Mouse (Mus musculus): Measurements from ENCODE around the gene Olfr1009. TPM values are rescaled to one million over a fixed set of nuclear protein-coding genes. Genes with fewer than 3 reads are reported as not detected.
"Not testable (repeated sequence)": the region's sequence is repeated elsewhere in the genome, so short reads cannot be mapped to it uniquely, and the experiment has no call there.

The Olfr1009 gene
- total RNA-seq (2021) = not detected
- long read RNA-seq, experiment 1 = 0 reads
- long read RNA-seq, experiment 2 = 0 reads

DNA sequence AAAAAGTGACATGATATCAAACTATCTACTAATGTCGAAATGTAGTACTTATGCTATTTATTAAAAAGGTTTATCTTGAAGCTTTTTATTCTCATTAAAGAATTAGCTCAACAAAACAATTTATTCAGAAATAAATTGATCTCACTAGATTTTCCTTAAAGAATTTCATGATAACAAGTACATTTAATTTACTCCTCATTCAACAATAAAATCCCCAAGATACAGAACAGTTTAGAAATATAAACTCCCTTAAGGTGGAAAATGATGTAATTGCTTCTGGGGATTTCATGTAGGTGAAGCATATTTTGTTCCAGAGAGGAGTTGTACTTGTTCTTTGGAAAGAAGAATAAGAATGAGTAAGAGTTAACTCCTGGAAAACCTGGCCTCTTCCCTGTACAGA lies at the start of gene Olfr1009:
TSS of gene Olfr1009 (plus strand) at position 301 of the 400 bp plus-strand sequence.
- DNase-seq = no peak
- intact Hi-C loops (cut with DNase I) = no loop called here

- intact Hi-C loops (cut with DNase I) = no loop called here
- DNase-seq = no peak
Observed at GRCm38 (mm10) chr2:85678667-85679066, 36.6 kb upstream of the Olfr1009 start, which contains the start of gene Olfr1006. Gene Olfr1006 (minus strand): TSS chr2:85678767.

GRCm38 (mm10) chr2:85689131-85689530 lies 26.1 kb upstream of the Olfr1009 start, which contains the start of gene Olfr1008:
Gene Olfr1008 (plus strand): TSS chr2:85689431.
- no peak for DNase-seq
- intact Hi-C loops (cut with DNase I) = no loop called here

DNA sequence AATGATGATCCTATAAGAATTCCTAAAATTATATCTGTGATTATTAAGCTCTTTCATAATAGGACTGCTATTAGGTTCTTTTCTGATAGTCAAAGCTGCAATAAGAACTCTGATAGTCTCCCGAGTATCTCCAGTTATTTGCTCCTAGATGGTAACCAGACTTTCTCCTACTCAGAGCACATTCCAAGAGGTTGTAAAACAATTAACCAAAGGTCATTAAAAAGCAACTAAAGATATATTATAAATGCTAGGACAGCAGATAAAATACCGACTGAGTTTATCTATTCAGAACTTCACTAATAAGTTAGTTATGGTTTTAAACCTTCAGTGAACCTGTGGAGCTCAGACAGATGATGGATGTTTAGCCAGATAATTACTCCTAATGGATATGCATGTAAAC lies 4.5 kb upstream of the Olfr1009 start:
- intact Hi-C loops (cut with DNase I); DNase-seq: not testable (repeated sequence)

DNA sequence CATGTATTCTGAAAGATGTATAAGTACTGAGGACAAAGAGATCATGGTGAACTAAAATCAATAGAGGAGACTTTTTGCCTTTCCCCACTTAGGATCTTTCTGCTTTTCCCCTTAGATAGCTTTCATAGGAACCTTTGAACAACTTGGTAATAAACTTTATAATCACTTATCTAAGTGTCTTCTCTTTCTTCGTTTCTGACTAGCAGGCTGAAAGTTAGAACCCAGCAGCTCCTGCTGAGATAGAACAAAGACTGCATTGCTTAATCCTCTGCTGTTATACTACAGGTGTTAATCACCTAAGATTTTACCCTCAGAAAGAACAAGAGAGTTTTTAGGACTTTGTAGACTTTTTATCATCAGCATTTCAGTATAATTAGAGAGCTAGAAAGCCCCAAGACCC lies 4.1 kb upstream of the Olfr1009 start:
- intact Hi-C loops (cut with DNase I) = no loop called here
- no peak for DNase-seq

DNA sequence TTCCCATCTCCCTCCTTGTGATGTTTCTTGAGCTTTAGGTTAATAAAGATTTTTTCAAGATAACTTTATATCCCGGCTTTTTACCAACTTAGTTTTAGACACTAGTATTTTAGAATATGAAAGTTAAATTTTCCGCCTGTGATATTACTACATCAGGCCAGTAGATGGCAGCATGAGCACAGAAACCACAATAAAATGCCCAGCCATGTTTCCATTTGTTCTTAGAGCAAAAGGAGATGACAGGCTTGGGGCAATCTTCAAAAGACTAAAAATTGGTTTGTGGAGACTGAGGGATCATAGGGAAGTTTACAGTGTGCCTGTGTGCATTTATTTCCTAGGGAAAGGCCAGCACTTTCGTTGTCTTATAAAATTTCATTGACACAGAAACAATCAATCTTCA lies 10.6 kb downstream of the Olfr1009 start:
- DNase-seq = no peak
- intact Hi-C loops (cut with DNase I) = no loop called here

DNA sequence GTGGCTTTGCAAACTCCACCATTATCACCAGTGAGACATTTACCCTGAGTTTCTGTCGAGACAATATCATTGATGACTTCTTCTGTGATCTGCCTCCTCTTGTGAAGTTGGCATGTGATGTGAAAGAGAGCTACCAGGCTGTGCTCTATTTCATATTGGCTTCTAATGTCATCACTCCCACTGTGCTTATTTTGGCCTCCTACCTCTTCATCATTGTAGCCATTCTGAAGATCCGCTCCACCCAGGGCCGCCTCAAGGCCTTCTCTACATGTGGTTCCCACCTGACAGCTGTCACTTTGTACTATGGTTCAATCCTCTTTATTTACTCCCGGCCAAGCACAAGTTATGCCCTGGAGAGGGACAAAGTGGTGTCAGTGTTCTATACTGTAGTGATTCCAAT lies 38.6 kb downstream of the Olfr1009 start:
- intact Hi-C loops (cut with DNase I) = no loop called here

DNA sequence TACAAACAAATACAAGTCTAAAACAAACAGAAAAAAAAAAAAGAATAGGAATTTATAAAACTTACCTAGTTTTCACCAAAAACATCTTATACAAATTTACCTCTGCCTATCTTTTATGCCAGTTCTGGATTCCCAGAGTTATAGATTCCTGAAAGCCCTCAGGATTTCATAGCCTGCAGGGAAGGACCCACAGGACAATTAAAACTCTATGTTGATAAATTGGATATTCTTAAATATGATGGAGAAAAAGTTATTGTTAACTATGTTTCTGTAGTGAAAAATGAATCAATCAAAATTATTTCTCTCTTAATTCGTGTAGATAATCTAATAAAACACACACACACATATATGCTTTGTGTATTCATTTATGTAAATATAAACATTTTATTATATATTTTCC lies 47.4 kb downstream of the Olfr1009 start, which contains the start of gene Olfr1012:
TSS of gene Olfr1012 (minus strand) at position 101 of the 400 bp plus-strand sequence.
- intact Hi-C loops (cut with DNase I) = no loop called here
- no peak for DNase-seq

More for the DNA sequence above, 38.6 kb downstream of the Olfr1009 start:
- DNase-seq = no peak

DNA sequence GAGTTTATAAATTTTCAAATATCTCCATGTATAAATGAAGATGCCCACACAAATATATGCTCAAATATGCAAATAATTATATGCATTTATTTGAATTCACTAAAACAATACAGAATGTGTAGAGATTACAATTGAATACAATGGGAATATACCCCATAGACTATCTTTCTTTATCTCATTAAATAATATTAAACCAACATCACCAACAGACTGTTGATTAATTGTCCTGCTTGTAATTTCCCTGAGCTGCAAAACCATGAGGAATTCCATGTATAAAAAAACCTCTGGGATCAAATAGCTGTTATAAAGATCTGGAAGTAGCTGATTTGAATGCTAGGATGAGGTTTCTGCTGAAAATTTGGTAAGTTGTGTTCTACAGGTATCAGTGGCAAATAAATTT lies 51.6 kb downstream of the Olfr1009 start, which contains the start of gene Olfr1013:
TSS of gene Olfr1013 (plus strand) at position 301 of the 400 bp plus-strand sequence.
- intact Hi-C loops (cut with DNase I) = no loop called here
- no peak for DNase-seq

- DNase-seq = no peak
- intact Hi-C loops (cut with DNase I) = no loop called here
Observed at GRCm38 (mm10) chr2:85772413-85772812, 57.2 kb downstream of the Olfr1009 start, which contains the start of gene Olfr1014. Gene Olfr1014 (plus strand): TSS chr2:85772713.

Other genes starting within 250 kb of the Olfr1009 start
- gene 4833423E24Rik, start 196.4 kb upstream of the Olfr1009 start, total RNA-seq (2021) = not detected
- gene Olfr996, start 136.2 kb upstream of the Olfr1009 start, total RNA-seq (2021) = not detected
- not detected for gene Olfr998, start 126.5 kb upstream of the Olfr1009 start, total RNA-seq (2021)
- gene Olfr1000, start 103.5 kb upstream of the Olfr1009 start, total RNA-seq (2021) = not detected
- not detected for gene Olfr1002, start 64.7 kb upstream of the Olfr1009 start, total RNA-seq (2021)
- gene Olfr154, start 51.0 kb upstream of the Olfr1009 start, total RNA-seq (2021) = not detected
- gene Olfr1006, start 36.7 kb upstream of the Olfr1009 start, total RNA-seq (2021) = not detected
- gene Olfr1008, start 26.0 kb upstream of the Olfr1009 start, total RNA-seq (2021) = not detected
- not detected for gene Olfr1012, start 47.3 kb downstream of the Olfr1009 start, total RNA-seq (2021)
- gene Olfr1013, start 51.7 kb downstream of the Olfr1009 start, total RNA-seq (2021) = not detected
- gene Olfr1014, start 57.3 kb downstream of the Olfr1009 start, total RNA-seq (2021) = not detected
- not detected for gene Olfr1015, start 66.6 kb downstream of the Olfr1009 start, total RNA-seq (2021)
- gene Olfr1016, start 87.1 kb downstream of the Olfr1009 start, total RNA-seq (2021) = not detected
- gene Olfr1018, start 103.1 kb downstream of the Olfr1009 start, total RNA-seq (2021) = not detected
- gene Olfr1019, start 130.1 kb downstream of the Olfr1009 start, total RNA-seq (2021) = not detected
- gene Olfr1020, start 131.6 kb downstream of the Olfr1009 start, total RNA-seq (2021) = not detected
- gene Olfr1022, start 153.2 kb downstream of the Olfr1009 start, total RNA-seq (2021) = not detected
- not detected for gene Olfr1023, start 170.2 kb downstream of the Olfr1009 start, total RNA-seq (2021)
- not detected for gene Olfr1024, start 189.6 kb downstream of the Olfr1009 start, total RNA-seq (2021)
- not detected for gene Olfr1025-ps1, start 199.8 kb downstream of the Olfr1009 start, total RNA-seq (2021)
- not detected for gene Olfr1026, start 206.1 kb downstream of the Olfr1009 start, total RNA-seq (2021)
- gene Olfr1028, start 235.0 kb downstream of the Olfr1009 start, total RNA-seq (2021) = not detected

Measured in gastrocnemius, postnatal 36 days (tissue).